In genomic region chr8:61665021-61665420, GRCm38 (mm10) we compare ENCODE assay signal across 9 mouse cellular contexts.
DNase-seq lines count a peak whose midpoint lies in the region; ATAC-seq and TF ChIP-seq lines count a peak whose summit lies in the region.
"Had no signal": no experiment of that assay in that cellular context is flagged by ENCODE, and none has a peak within 500 bp of the region (broad histone marks: within the 10 kb centered on the region; RNA-seq: fewer than 3 reads in every experiment).

No protein-coding gene starts in this region.

- peaks cover 12% of the 10 kb centered on the region for H3K36me3 ChIP-seq in heart, adult 2 months (ENCODE audit: control insufficient read depth, insufficient read depth, low read length)
- no peaks in the 10 kb centered on the region for H3K36me3 ChIP-seq in stomach, embryonic 16.5 days (ENCODE audit: control insufficient read depth, insufficient read depth, low read length)

- WGBS in heart, adult 2 months, result 23% methylated on average over 8 of the region's 8 CpGs
- WGBS in stomach, embryonic 16.5 days, result 30% methylated on average over 8 of the region's 8 CpGs

- no peak for TF ChIP-seq CTCF in heart, adult 2 months (IDR thresholded peaks at IDR 0.05)

- no peaks in the 10 kb centered on the region for H3K9me3 ChIP-seq in stomach, embryonic 16.5 days (replicated peaks; ENCODE audit: control insufficient read depth, low read length)

- intact Hi-C loops in heart, adult 2 months (cut with DNase I), result loop anchor here (5.0 kb wide), 1 partner anchor 73 kb away; no protein-coding TSS in a partner anchor
- intact Hi-C loops in heart, postnatal 25 days (cut with DNase I), result no loop called here

- peak in 1 of 2 experiments; percentile 34 for DNase-seq in heart, adult 2 months
- no peak for DNase-seq in heart, postnatal 25 days (ENCODE audit: low spot score)
- DNase-seq in urinary bladder, postnatal 36 days (ENCODE audit: low spot score in 2 of 2), result peak; percentile 19 to 32
- no peak for DNase-seq in urinary bladder, postnatal 25 days (ENCODE audit: low spot score)
- peak; percentile 46 for DNase-seq in heart, postnatal 4 days
- no peak for DNase-seq in retina, embryonic 14.5 days (ENCODE audit: low spot score)
- DNase-seq: liver, postnatal 0 days had no signal

- peaks cover 1% of the 10 kb centered on the region; the same call in 1 of the 2 replicates for H3K4me1 ChIP-seq in heart, adult 2 months (ENCODE audit: control insufficient read depth, insufficient read depth, low read length)
- H3K4me1 ChIP-seq in stomach, embryonic 16.5 days (ENCODE audit: control insufficient read depth, insufficient read depth, low read length), result peaks cover 9% of the 10 kb centered on the region; the same call in 1 of the 2 replicates

- peak; percentile 58; the same call in 1 of the 2 replicates for TF ChIP-seq EP300 in heart, adult 2 months (IDR thresholded peaks at IDR 0.05; ENCODE audit: insufficient read depth, low read depth, low read length)

- peak overlapping the region; percentile 75 for H3K27ac ChIP-seq in heart, adult 2 months
- H3K27ac ChIP-seq in stomach, embryonic 16.5 days (ENCODE audit: low read length), result no peak overlapping the region

- H3K79me2 ChIP-seq in heart, adult 2 months (replicated peaks; ENCODE audit: control insufficient read depth, insufficient read depth, low read length), result no peaks in the 10 kb centered on the region

- H3K4me3 ChIP-seq in heart, adult 2 months, result no peak overlapping the region
- no peak overlapping the region for H3K4me3 ChIP-seq in stomach, embryonic 16.5 days (replicated peaks; ENCODE audit: low read length)

- no peak overlapping the region for H3K4me2 ChIP-seq in stomach, embryonic 16.5 days (ENCODE audit: low read depth, low read length)

- H3K27me3 ChIP-seq in heart, adult 2 months (ENCODE audit: control insufficient read depth, insufficient read depth, low read length), result no peaks in the 10 kb centered on the region
- H3K27me3 ChIP-seq in stomach, embryonic 16.5 days (ENCODE audit: control insufficient read depth, insufficient read depth, low read length), result no peaks in the 10 kb centered on the region

- TF ChIP-seq POLR2A in heart, adult 2 months (IDR thresholded peaks at IDR 0.05; ENCODE audit: insufficient read depth, low read depth, low read length), result no peak

- H3K9ac ChIP-seq in heart, adult 2 months (ENCODE audit: low read depth, low read length), result no peak overlapping the region
- no peak overlapping the region for H3K9ac ChIP-seq in stomach, embryonic 16.5 days (ENCODE audit: low read length)
- H3K9ac ChIP-seq: liver, postnatal 0 days had no signal

- ATAC-seq in stomach, embryonic 16.5 days (ENCODE audit: insufficient read depth, low FRiP score), result peak; percentile 29; the same call in 1 of the 2 replicates
- ATAC-seq in frontal cortex, adult (ENCODE audit: low TSS enrichment), result no peak
- ATAC-seq: liver, postnatal 0 days had no signal

Comparison
In these comparisons a context has a peak if more than half of its experiments do, and no peak if none do; other contexts are left out.
1. DNase-seq: peak in urinary bladder, postnatal 36 days (2 of 2) and heart, postnatal 4 days (single experiment); none in heart, postnatal 25 days (single experiment), urinary bladder, postnatal 25 days (single experiment) and retina, embryonic 14.5 days (single experiment).